Mouse (Mus musculus) heart, adult 8-10 months (tissue): Measurements from ENCODE around the gene Clpp. TPM values are rescaled to one million over a fixed set of nuclear protein-coding genes. Genes with fewer than 3 reads are reported as not detected.
A peak's percentile ranks its signal among the peaks of the same experiment; 100 is the strongest.

Source experiments
- DNase-seq: peaks from one replicate; pipeline ENCODE4 v3.0.0; 2022; ENCODE audit warnings: low spot score
- total RNA-seq, 4 experiments: library from RNA; stranded (reverse); gene quantifications; 2 replicates each; pipeline ENCODE4 v1.2.4; 2022

The Clpp gene
- total RNA-seq, 4 experiments from 2014 or later, result 77.9 to 82.7 (median 80.2) TPM

GRCm38 (mm10) chr17:57030931-57031660 is 41.0 kb downstream of the Clpp start, which contains the start of gene Khsrp:
Gene Khsrp, minus strand, starts transcription at chr17:57031522.
- DNase-seq, result no peak

DNA sequence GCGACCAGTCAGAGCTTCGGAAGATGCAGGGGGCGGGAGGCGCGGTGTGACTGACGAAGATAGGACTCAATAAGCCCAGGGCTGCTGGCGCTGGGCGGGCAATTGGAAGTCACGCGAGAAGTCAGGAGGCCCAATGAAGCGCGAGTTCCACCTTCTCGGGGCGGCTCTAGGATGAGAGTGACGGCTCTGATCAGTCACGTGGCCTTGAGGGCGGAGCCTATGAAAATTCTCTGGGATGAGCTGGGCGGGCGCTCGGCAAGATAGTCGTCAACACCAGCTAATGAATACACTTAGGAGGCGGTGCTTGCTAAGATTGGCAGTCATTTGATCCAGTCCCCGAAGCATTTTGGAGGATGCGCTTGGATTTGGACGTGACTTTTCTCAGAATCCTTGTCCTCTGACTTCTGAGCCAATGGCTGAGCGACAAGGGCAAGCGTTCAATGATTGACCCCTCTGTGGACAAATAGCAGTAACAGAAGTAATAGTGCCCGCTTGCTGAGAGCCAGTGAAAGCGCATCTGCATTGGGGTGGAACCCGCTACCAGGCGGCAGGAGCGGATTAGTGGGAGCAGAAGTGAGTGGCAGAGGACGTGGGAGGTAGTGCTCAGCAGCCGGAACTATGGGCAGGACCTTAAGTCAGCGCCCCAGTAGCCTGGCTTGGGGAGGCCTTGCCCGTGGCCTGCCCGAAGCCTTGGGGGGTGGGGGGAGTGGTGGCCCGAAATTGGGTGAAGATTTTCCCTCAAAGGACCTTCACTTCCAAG is 41.7 kb downstream of the Clpp start:
- DNase-seq, result peak; percentile 100

DNA sequence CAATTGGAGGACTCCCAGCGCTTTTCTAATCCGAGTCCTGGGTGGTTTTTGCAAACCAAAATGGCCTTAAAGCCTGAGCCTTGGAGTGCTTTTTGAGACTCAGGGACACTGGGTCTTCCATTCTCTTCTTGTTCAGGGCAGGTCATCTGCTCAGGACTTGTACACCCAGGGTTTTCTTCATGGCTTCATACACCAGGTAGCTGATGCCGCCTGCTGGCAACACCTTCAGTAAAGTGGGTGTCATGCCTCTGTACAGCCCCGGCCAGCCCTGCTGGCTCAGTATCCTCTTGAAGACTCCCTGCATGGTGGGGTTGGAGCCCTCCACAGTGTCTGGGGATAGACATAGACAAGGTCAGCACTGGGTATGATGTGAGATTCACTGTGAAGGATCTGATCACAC is 42.7 kb downstream of the Clpp start:
- DNase-seq, result no peak

GRCm38 (mm10) chr17:57038978-57039377 is 48.9 kb downstream of the Clpp start:
- DNase-seq, result no peak

DNA sequence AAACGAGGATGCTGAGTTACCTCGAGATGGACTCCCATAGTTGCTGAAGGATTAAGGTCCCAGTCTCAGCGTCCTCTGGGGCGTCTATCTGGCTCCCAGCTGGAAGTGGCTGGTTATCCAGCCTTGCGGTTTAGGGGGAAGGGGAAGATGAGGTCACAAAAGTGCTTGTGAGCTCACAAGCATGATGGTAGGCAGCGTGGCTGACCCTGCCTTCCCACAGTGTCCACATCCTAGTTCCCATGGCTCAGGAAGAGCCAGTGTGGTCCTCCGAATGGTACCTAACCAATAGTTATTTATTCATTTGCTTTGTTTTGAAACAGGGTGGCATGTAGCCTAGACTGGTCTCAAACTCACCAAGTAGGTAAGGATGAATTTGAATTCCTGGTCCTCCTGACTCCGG is 51.4 kb downstream of the Clpp start, which contains the start of gene Slc25a41:
Slc25a41 (minus strand) TSS at position 101 of the 400 bp plus-strand sequence.
- no peak for DNase-seq

Other genes starting within 250 kb of the Clpp start
- 10 to 100 TPM; 22.4 to 26.7 (median 24.6) TPM for gene Nrtn, start 232.8 kb upstream of the Clpp start, total RNA-seq
- 10 to 100 TPM; 15.6 to 18.5 (median 16.6) TPM for gene Dus3l, start 225.5 kb upstream of the Clpp start, total RNA-seq
- gene Prr22, start 220.1 kb upstream of the Clpp start, total RNA-seq, result under 1 TPM; 0.31 to 0.60 (median 0.43) TPM
- gene Rfx2, start 159.3 kb upstream of the Clpp start, total RNA-seq, result 1 to 10 TPM; 1.6 to 3.5 (median 2.7) TPM
- gene Acsbg2, start 115.9 kb upstream of the Clpp start, total RNA-seq, result not detected
- not detected for gene 1700061G19Rik, start 114.8 kb upstream of the Clpp start, total RNA-seq
- 10 to 100 TPM; 23.3 to 26.9 (median 26.4) TPM for gene Mllt1, start 54.9 kb upstream of the Clpp start, total RNA-seq
- gene Acer1, start 8.2 kb upstream of the Clpp start, total RNA-seq, result not detected
- gene Alkbh7, start 7.0 kb downstream of the Clpp start, total RNA-seq, result 10 to 100 TPM; 68.0 to 76.3 (median 74.3) TPM
- not detected for gene Pspn, start 9.7 kb downstream of the Clpp start, total RNA-seq
- 10 to 100 TPM; 17.7 to 25.1 (median 20.6) TPM for gene Gtf2f1, start 21.0 kb downstream of the Clpp start, total RNA-seq
- under 1 TPM in 2 of 4 experiments, not detected in 2; 0.37 to 0.60 TPM for gene Gm17949, start 21.2 kb downstream of the Clpp start, total RNA-seq
- gene Khsrp, start 41.2 kb downstream of the Clpp start, total RNA-seq, result 10 to 100 TPM; 35.0 to 47.6 (median 38.6) TPM
- gene Slc25a41, start 51.3 kb downstream of the Clpp start, total RNA-seq, result not detected
- under 1 TPM in 2 of 4 experiments, not detected in 2; 0.23 to 0.72 TPM for gene Crb3, start 68.8 kb downstream of the Clpp start, total RNA-seq
- 10 to 100 TPM; 64.7 to 74.7 (median 70.4) TPM for gene Slc25a23, start 69.6 kb downstream of the Clpp start, total RNA-seq
- 1 to 10 TPM in 2 of 4 experiments, under 1 TPM in 2; 0.90 to 1.6 (median 1.2) TPM for gene Dennd1c, start 88.2 kb downstream of the Clpp start, total RNA-seq
- 1 to 10 TPM; 1.1 to 1.7 (median 1.4) TPM for gene Tubb4a, start 97.5 kb downstream of the Clpp start, total RNA-seq
- gene Tnfsf9, start 115.0 kb downstream of the Clpp start, total RNA-seq, result under 1 TPM; 0.25 to 0.83 (median 0.43) TPM
- not detected for gene Cd70, start 159.5 kb downstream of the Clpp start, total RNA-seq
- under 1 TPM in 1 of 4 experiments, not detected in 3; 0.20 TPM for gene Tnfsf14, start 203.9 kb downstream of the Clpp start, total RNA-seq
- gene C3, start 237.8 kb downstream of the Clpp start, total RNA-seq, result 100 to 1,000 TPM in 2 of 4 experiments, 10 to 100 TPM in 2; 65.8 to 155 (median 120) TPM